Mouse (Mus musculus) thymus, adult 2 months (tissue): Measurements from ENCODE around the gene Pafah1b2.

Experiments
- CTCF ChIP-seq: fragments of 200-500 bp; IDR thresholded peaks from 2 replicates; pipeline ENCODE4 v1.5.1; 2012; ENCODE audit warnings: mild to moderate bottlenecking, control low read depth, low read length, moderate library complexity, borderline replicate concordance; ENCODE audit not compliant: control insufficient read depth, poor library complexity, insufficient read depth; ENCODE audit errors: extremely low read depth
- POLR2A ChIP-seq: fragments of 200-500 bp; IDR thresholded peaks from 2 replicates; pipeline ENCODE4 v1.6.1; 2012; ENCODE audit warnings: mild to moderate bottlenecking, low read length, control low read depth, moderate library complexity; ENCODE audit not compliant: control insufficient read depth, poor library complexity, insufficient read depth; ENCODE audit errors: extremely low read depth

- TF ChIP-seq POLR2A (no peak), CTCF (no peak)
These were observed 18.5 kb upstream of the Pafah1b2 start for GRCm38 (mm10) chr9:46030968-46031367.
